ENCODE assay signal across 10 mouse cellular contexts in genomic region chr2:157074186-157074724, GRCm38 (mm10). TPM values are rescaled to one million over a fixed set of nuclear protein-coding genes. Genes with fewer than 3 reads are reported as not detected.
DNase-seq lines count a peak whose midpoint lies in the region; ATAC-seq lines count a peak whose summit lies in the region.
"Had no signal": no experiment of that assay in that cellular context is flagged by ENCODE, and none has a peak within 500 bp of the region (broad histone marks: within the 10 kb centered on the region; RNA-seq: fewer than 3 reads in every experiment).

No protein-coding gene starts in this region.

- H3K4me2 ChIP-seq in limb, embryonic 15.5 days: no peak overlapping the region

- H3K9me3 ChIP-seq in heart, embryonic 10.5 days: no peaks in the 10 kb centered on the region
- no peaks in the 10 kb centered on the region for H3K9me3 ChIP-seq in limb, embryonic 15.5 days

- ATAC-seq in limb, embryonic 15.5 days (ENCODE audit: insufficient number of reproducible peaks, low FRiP score, low TSS enrichment, low read depth): no peak

- peaks cover 99% of the 10 kb centered on the region for H3K4me1 ChIP-seq in heart, embryonic 10.5 days
- H3K4me1 ChIP-seq in limb, embryonic 15.5 days: peaks cover 83% of the 10 kb centered on the region

- 80% methylated on average over 9 of the region's 9 CpGs for WGBS in heart, embryonic 10.5 days
- WGBS in limb, embryonic 15.5 days: 57% methylated on average over 9 of the region's 9 CpGs

- peak overlapping the region; percentile 10; the same call in 1 of the 2 replicates for H3K27ac ChIP-seq in heart, embryonic 10.5 days
- peak overlapping the region; percentile 65 for H3K27ac ChIP-seq in limb, embryonic 15.5 days

- peaks cover 24% of the 10 kb centered on the region for H3K36me3 ChIP-seq in heart, embryonic 10.5 days
- H3K36me3 ChIP-seq in limb, embryonic 15.5 days: peaks cover 11% of the 10 kb centered on the region; the same call in 1 of the 2 replicates

- H3K27me3 ChIP-seq in heart, embryonic 10.5 days (ENCODE audit: insufficient read depth, poor library complexity, severe bottlenecking): no peaks in the 10 kb centered on the region
- H3K27me3 ChIP-seq in limb, embryonic 15.5 days: no peaks in the 10 kb centered on the region

- H3K4me3 ChIP-seq in heart, embryonic 10.5 days: no peak overlapping the region
- H3K4me3 ChIP-seq in limb, embryonic 15.5 days: no peak overlapping the region

- intact Hi-C loops in heart, postnatal 10 days (cut with DNase I): loop anchor here (10.0 kb wide), 1 partner anchor 349 kb away; no protein-coding TSS in a partner anchor

- no peak overlapping the region for H3K9ac ChIP-seq in limb, embryonic 15.5 days

- DNase-seq in heart, embryonic 10.5 days (ENCODE audit: low spot score): no peak
- no peak for DNase-seq in heart, postnatal 10 days
- peak; percentile 84 for DNase-seq in NIH3T3 (ENCODE audit: low read depth)
- DNase-seq in cerebellum, postnatal 36 days: peak; percentile 92 to 93
- DNase-seq in ovary, adult 18-20 months (ENCODE audit: low spot score): no peak
- DNase-seq in right cerebral cortex, postnatal 4 days: no peak
- no peak for DNase-seq in frontal cortex, adult 2 months (ENCODE audit: extremely low spot score in 1 of 2, low spot score in 1 of 2)

RNA-seq across cellular contexts. Expression of gene Soga1, which starts 4.8 kb away (rescaled TPM):
- 2.2 and 3.9 TPM in 2 replicates for polyA plus RNA-seq in heart, embryonic 10.5 days (2016; fragmentation: Nextera tagmentation; extraction: Ambion mirVana)
- 10 to 100 TPM; 33.3 to 34.6 TPM for total RNA-seq in heart, postnatal 10 days (2021)
- polyA plus RNA-seq in limb, embryonic 15.5 days (2015; fragmentation: Nextera tagmentation; extraction: Ambion mirVana): 2.3 and 2.9 TPM in 2 replicates
- 8.5 and 10.5 TPM in 2 replicates for polyA plus RNA-seq in frontal cortex, adult 2 months (2012; rRNA removed)

RNA-seq across cellular contexts. Expression of gene Tldc2, which starts 12.6 kb away (rescaled TPM):
- not detected in 2 replicates for polyA plus RNA-seq in heart, embryonic 10.5 days (2016; fragmentation: Nextera tagmentation; extraction: Ambion mirVana)
- total RNA-seq in heart, postnatal 10 days (2021): not detected
- not detected in 2 replicates for polyA plus RNA-seq in limb, embryonic 15.5 days (2015; fragmentation: Nextera tagmentation; extraction: Ambion mirVana)
- polyA plus RNA-seq in frontal cortex, adult 2 months (2012; rRNA removed): 0.30 TPM in 1 of 2 replicates, not detected in the other
- total RNA-seq: ES-E14; gastrocnemius, postnatal 4 days had no signal

Comparison
In these comparisons a context has a peak if more than half of its experiments do, and no peak if none do; other contexts are left out.
1. DNase-seq: peak in NIH3T3 (single experiment) and cerebellum, postnatal 36 days (2 of 2); none in heart, embryonic 10.5 days (single experiment), heart, postnatal 10 days (0 of 2), ovary, adult 18-20 months (single experiment), right cerebral cortex, postnatal 4 days (single experiment) and frontal cortex, adult 2 months (0 of 2).